Mouse (Mus musculus): ENCODE data around the gene Foxk2. TPM values are rescaled to one million over a fixed set of nuclear protein-coding genes. Genes with fewer than 3 reads are reported as not detected.

The Foxk2 gene
- total and polyA plus RNA-seq, 2 experiments from 2014 or later = 16.5 to 73.1 TPM

DNA sequence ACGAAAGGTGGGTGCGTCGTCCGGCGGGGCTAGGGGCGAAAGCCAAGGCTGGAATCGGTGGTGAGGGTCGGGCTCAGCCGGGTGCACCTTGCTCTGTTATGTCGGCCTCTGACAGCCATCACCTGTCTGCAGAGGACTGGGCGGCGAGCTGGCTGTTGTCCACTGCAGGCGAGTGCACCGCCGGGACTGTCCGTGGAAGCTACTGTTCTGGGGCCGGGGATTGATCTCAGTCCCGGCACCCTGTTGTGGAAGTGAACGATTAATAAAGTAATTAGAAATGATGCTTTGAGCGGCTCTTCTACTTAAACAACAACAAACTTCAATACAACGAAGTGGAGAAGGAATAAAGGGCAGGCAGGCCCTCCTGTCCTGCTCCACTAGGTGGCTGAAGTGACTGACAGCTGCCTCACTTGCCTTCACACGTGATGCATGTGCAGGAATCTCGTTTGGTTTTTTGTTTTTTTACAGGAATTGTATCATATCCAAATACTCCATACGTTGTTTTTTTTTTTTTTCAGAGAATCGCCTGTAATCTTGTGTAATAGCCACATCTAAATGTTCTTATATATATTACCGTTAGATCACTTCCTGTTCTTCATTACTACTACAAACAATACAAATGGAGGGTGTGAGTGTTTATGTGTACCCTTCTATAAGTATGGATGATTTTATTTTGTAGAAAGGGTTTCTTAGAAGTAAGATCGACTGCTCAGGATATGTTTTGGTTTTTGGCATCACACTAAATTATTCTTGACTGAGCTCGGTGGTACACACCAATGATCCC lies 22.3 kb upstream of the Foxk2 start:
- ATAC-seq = no peak
- peak overlapping the region; percentile 78 for H3K9ac ChIP-seq
- H3K36me3 ChIP-seq (ENCODE audit: insufficient read depth) = peaks cover 27% of the 10 kb centered on the region
- TF ChIP-seq CTCF (IDR thresholded peaks at IDR 0.05; ENCODE audit: low read depth) = peak; percentile 55
- peak overlapping the region; percentile 68 for H3K4me3 ChIP-seq (ENCODE audit: low read depth, low read length)
- peaks cover 19% of the 10 kb centered on the region for H3K4me1 ChIP-seq (ENCODE audit: insufficient read depth)
- H3K9me3 ChIP-seq (ENCODE audit: low read length) = no peaks in the 10 kb centered on the region
- 3% methylated on average over 28 of the region's 28 CpGs for WGBS
- peak; percentile 58 for DNase-seq
- H3K27me3 ChIP-seq (ENCODE audit: insufficient read depth, low read length) = no peaks in the 10 kb centered on the region
- peak overlapping the region; percentile 56 for H3K4me2 ChIP-seq (ENCODE audit: low read depth)
- H3K27ac ChIP-seq (ENCODE audit: low read depth, low read length) = peak overlapping the region; percentile 86

DNA sequence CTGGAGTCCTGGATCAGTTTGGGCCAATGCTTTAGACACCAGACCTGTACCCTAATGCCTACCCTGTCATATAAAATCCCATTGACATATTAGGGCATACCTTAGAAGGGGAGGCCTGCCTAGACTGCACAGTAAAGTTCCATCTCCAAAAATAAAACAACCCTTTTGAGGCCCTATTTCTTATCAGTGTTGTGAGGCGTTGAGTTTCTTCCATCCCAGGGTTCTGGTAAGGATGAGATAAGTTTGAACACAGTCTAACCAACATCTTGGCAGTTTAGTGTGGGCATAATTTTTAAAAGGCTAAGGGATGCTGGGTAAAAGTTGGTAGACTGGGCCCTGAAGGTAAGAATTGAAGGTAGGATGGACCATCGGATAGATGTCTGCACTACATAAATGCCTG lies 20.1 kb upstream of the Foxk2 start:
- DNase-seq = no peak
- H3K4me1 ChIP-seq (ENCODE audit: insufficient read depth) = peaks cover 19% of the 10 kb centered on the region
- H3K4me2 ChIP-seq (ENCODE audit: low read depth) = no peak overlapping the region
- no peak overlapping the region for H3K27ac ChIP-seq (ENCODE audit: low read depth, low read length)
- ATAC-seq = no peak
- H3K9ac ChIP-seq = no peak overlapping the region
- H3K4me3 ChIP-seq (ENCODE audit: low read depth, low read length) = no peak overlapping the region
- 94% methylated on average over 2 of the region's 2 CpGs for WGBS
- TF ChIP-seq CTCF (IDR thresholded peaks at IDR 0.05; ENCODE audit: low read depth) = no peak
- no peaks in the 10 kb centered on the region for H3K9me3 ChIP-seq (ENCODE audit: low read length)
- peaks cover 48% of the 10 kb centered on the region for H3K36me3 ChIP-seq (ENCODE audit: insufficient read depth)
- H3K27me3 ChIP-seq (ENCODE audit: insufficient read depth, low read length) = no peaks in the 10 kb centered on the region

DNA sequence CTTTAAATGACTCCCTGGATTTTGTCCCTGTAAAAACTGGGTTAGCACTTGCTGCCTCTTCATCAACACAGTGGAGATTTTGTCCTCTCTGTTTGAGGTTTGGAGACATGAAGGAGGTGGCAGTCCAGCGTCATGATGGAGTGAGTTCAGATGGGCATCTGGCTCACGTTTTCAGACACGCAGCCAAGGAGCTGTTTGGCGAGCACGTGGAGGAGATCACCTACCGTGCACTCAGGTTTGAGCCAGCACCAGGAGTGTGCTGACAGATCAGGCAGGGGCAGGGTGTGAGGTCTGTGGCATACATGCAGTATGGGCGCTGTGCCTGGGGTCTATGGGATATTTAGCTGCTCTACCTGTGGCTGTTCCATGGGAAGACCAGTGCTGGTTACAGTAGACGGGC lies 9.6 kb upstream of the Foxk2 start:
- H3K4me3 ChIP-seq (ENCODE audit: low read depth, low read length) = no peak overlapping the region
- no peaks in the 10 kb centered on the region for H3K9me3 ChIP-seq (ENCODE audit: low read length)
- H3K27ac ChIP-seq (ENCODE audit: low read depth, low read length) = no peak overlapping the region
- H3K27me3 ChIP-seq (ENCODE audit: insufficient read depth, low read length) = no peaks in the 10 kb centered on the region
- H3K4me2 ChIP-seq (ENCODE audit: low read depth) = no peak overlapping the region
- peaks cover 91% of the 10 kb centered on the region for H3K36me3 ChIP-seq (ENCODE audit: insufficient read depth)
- ATAC-seq = no peak
- DNase-seq = no peak
- TF ChIP-seq CTCF (IDR thresholded peaks at IDR 0.05; ENCODE audit: low read depth) = no peak
- no peak overlapping the region for H3K9ac ChIP-seq
- 90% methylated on average over 8 of the region's 8 CpGs for WGBS
- H3K4me1 ChIP-seq (ENCODE audit: insufficient read depth) = no peaks in the 10 kb centered on the region

DNA sequence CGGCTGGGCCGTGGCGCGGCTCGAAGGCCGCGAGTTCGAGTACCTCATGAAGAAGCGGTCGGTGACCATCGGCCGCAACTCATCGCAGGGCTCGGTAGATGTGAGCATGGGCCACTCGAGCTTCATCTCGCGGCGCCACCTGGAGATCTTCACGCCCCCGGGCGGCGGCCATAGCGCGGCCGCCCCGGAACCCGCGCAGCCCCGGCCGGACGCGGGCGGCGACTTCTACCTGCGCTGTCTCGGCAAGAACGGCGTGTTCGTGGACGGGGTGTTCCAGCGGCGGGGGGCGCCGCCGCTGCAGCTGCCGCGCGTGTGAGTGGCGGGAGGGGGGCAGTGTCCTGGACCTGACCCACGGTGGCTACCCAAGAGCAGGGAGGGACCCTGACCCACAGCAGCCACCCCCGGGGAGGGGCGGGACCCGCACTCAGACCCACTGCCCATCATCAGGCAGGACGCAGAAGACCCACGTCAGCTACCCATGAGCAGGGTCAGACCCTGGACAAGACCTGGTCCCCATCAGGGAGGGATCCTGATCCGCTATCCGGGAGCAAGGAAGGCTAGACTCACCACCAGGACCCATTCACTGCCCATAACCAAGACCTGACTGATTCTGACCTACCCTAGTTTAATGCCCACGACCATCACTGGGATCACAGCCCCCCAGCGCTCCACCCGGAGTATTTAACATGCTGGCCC lies 569 bp downstream of the Foxk2 start:
- no peaks in the 10 kb centered on the region for H3K9me3 ChIP-seq (ENCODE audit: low read length)

DNA sequence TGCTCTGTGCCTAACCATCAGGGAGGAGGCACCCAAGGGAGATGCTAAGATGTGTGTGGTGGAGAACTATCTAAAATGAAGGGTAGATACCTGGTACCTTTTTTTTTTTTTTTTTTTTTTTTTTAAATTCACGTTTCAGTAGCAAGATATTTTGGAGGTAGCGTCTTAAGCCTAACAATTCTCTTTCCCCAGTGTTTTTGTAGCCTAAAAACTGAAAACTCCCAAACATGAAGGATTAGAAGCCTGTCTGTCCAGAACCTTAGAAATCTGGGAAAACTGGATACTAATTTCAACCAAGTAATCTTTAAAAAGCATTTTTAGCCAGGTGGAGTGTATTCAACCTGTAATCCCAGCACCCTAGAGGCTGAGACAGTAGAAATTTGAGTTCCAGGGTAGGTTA lies 1.3 kb downstream of the Foxk2 start:
- H3K4me2 ChIP-seq (ENCODE audit: low read depth) = peak overlapping the region; percentile 92
- H3K27me3 ChIP-seq (ENCODE audit: insufficient read depth, low read length) = no peaks in the 10 kb centered on the region
- WGBS = 31% methylated on average over 2 of the region's 2 CpGs
- TF ChIP-seq CTCF (IDR thresholded peaks at IDR 0.05; ENCODE audit: low read depth) = no peak
- ATAC-seq (no peak), DNase-seq (no peak)
- peaks cover 20% of the 10 kb centered on the region for H3K4me1 ChIP-seq (ENCODE audit: insufficient read depth)
- peaks cover 16% of the 10 kb centered on the region for H3K36me3 ChIP-seq (ENCODE audit: insufficient read depth)
- H3K4me3 ChIP-seq (ENCODE audit: low read depth, low read length) = peak overlapping the region; percentile 88
- no peaks in the 10 kb centered on the region for H3K9me3 ChIP-seq (ENCODE audit: low read length)
- peak overlapping the region; percentile 93 for H3K9ac ChIP-seq
- H3K27ac ChIP-seq (ENCODE audit: low read depth, low read length) = no peak overlapping the region

More for the DNA sequence above, 569 bp downstream of the Foxk2 start:
- peak overlapping the region; percentile 93 for H3K9ac ChIP-seq
- H3K4me3 ChIP-seq (ENCODE audit: low read depth, low read length) = peak overlapping the region; percentile 88
- no peak for ATAC-seq
- no peak for TF ChIP-seq CTCF (IDR thresholded peaks at IDR 0.05; ENCODE audit: low read depth)
- peak; percentile 8 for DNase-seq
- no peaks in the 10 kb centered on the region for H3K27me3 ChIP-seq (ENCODE audit: insufficient read depth, low read length)
- under 1% methylated on average over 59 of the region's 60 CpGs for WGBS
- peak overlapping the region; percentile 92 for H3K4me2 ChIP-seq (ENCODE audit: low read depth)
- peaks cover 20% of the 10 kb centered on the region for H3K4me1 ChIP-seq (ENCODE audit: insufficient read depth)
- H3K36me3 ChIP-seq (ENCODE audit: insufficient read depth) = peaks cover 18% of the 10 kb centered on the region
- H3K27ac ChIP-seq (ENCODE audit: low read depth, low read length) = peak overlapping the region; percentile 97

DNA sequence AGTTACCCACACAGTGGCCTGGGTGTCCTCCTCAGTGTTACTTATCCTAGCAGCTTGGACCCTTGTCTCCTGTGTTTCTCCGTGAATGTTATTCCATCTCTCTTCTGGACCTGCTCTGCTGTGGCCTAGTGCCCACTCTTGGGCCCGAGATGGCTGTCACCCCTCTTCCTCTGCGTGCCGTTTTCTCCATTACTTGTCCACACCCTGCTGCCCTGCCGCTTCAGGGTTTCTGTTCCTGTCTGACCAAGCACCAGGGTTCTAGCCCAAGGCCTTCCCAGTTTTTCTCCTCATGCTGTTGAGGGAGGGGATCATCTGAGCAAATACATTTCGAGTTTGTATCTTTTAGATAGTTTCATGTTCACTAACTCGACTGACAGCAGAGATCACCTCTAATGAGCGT lies 17.7 kb downstream of the Foxk2 start:
- no peaks in the 10 kb centered on the region for H3K4me1 ChIP-seq (ENCODE audit: insufficient read depth)
- ATAC-seq (no peak), DNase-seq (no peak)
- H3K9ac ChIP-seq = no peak overlapping the region
- WGBS = 90% methylated on average over 8 of the region's 8 CpGs
- H3K27ac ChIP-seq (ENCODE audit: low read depth, low read length) = no peak overlapping the region
- no peak overlapping the region for H3K4me3 ChIP-seq (ENCODE audit: low read depth, low read length)
- no peaks in the 10 kb centered on the region for H3K9me3 ChIP-seq (ENCODE audit: low read length)
- H3K4me2 ChIP-seq (ENCODE audit: low read depth) = no peak overlapping the region
- H3K27me3 ChIP-seq (ENCODE audit: insufficient read depth, low read length) = no peaks in the 10 kb centered on the region
- 0 out of 2 replicates have a peak, but pooled peaks cover 5% of the 10 kb centered on the region for H3K36me3 ChIP-seq (ENCODE audit: insufficient read depth)
- TF ChIP-seq CTCF (IDR thresholded peaks at IDR 0.05; ENCODE audit: low read depth) = no peak

DNA sequence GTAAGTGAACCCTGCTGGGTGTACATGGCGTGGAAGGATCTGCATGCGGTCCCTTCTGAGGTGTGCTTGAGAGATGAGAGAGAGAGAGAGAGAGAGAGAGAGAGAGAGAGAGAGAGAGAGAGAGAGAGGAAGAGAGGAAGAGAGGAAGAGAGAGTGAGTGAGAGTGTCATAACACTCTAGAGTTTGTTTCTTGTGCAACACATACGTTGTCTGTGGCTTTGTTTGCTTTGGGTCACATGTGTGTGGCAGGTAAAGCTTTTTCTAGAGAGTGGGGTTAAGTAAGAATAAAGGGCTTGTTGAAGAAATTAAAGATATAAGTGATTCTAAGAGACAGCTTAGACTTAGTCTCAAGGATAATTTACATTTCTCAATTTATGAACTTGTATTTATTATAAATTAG lies 18.2 kb downstream of the Foxk2 start:
- Histone ChIP-seq H3K9me3 (ENCODE audit: low read length) (no peaks in the 10 kb centered on the region), H3K9ac (no peak overlapping the region), H3K27me3 (ENCODE audit: insufficient read depth, low read length) (no peaks in the 10 kb centered on the region), H3K27ac (ENCODE audit: low read depth, low read length) (no peak overlapping the region), H3K4me3 (ENCODE audit: low read depth, low read length) (no peak overlapping the region), H3K36me3 (ENCODE audit: insufficient read depth) (0 out of 2 replicates have a peak, but pooled peaks cover 5% of the 10 kb centered on the region), H3K4me2 (ENCODE audit: low read depth) (no peak overlapping the region), H3K4me1 (ENCODE audit: insufficient read depth) (no peaks in the 10 kb centered on the region)
- no peak for TF ChIP-seq CTCF (IDR thresholded peaks at IDR 0.05; ENCODE audit: low read depth)
- DNase-seq (no peak), ATAC-seq (no peak)
- WGBS = 88% methylated on average over 3 of the region's 3 CpGs

All from forebrain, postnatal 0 days (tissue).